Mouse (Mus musculus) hindbrain, embryonic 11.5 days (tissue): Measurements from ENCODE around the gene Aatk. TPM values are rescaled to one million over a fixed set of nuclear protein-coding genes. Genes with fewer than 3 reads are reported as not detected.

Source experiments
- ATAC-seq: fragments of 200-750 bp; cut with Nextera tagmentation; 2 replicates; pipeline ENCODE4 v1.8.0; 2017; ENCODE audit warnings: mild to moderate bottlenecking, moderate TSS enrichment, moderate library complexity; ENCODE audit not compliant: low FRiP score
- DNase-seq: peaks from one replicate; pipeline ENCODE4 v3.0.0-alpha.2; 2015; ENCODE audit warnings: low spot score
- H3K27ac ChIP-seq: fragments of 300-500 bp; sonication (generic); 2 replicates; pipeline ENCODE4 v1.5.1; 2014; ENCODE audit warnings: mild to moderate bottlenecking, low read depth, low read length
- H3K27me3 ChIP-seq: fragments of 300-500 bp; sonication (generic); 2 replicates; pipeline ENCODE4 v1.6.1; 2014; ENCODE audit warnings: mild to moderate bottlenecking, low read length, moderate library complexity, mixed read lengths; ENCODE audit not compliant: control insufficient read depth, insufficient read depth
- H3K36me3 ChIP-seq: fragments of 300-500 bp; sonication (generic); 2 replicates; pipeline ENCODE4 v1.6.1; 2014; ENCODE audit warnings: mild to moderate bottlenecking, low read length, moderate library complexity, mixed read lengths; ENCODE audit not compliant: control insufficient read depth, insufficient read depth
- H3K4me1 ChIP-seq: fragments of 300-500 bp; sonication (generic); replicated peaks from 2 replicates; pipeline ENCODE4 v1.6.1; 2014; ENCODE audit warnings: low read length, mixed read lengths; ENCODE audit not compliant: control insufficient read depth, insufficient read depth
- H3K4me2 ChIP-seq: fragments of 300-500 bp; sonication (generic); replicated peaks from 2 replicates; pipeline ENCODE4 v1.6.1; 2014; ENCODE audit warnings: mild to moderate bottlenecking, low read depth, low read length
- H3K4me3 ChIP-seq: fragments of 300-500 bp; sonication (generic); 2 replicates; pipeline ENCODE4 v1.5.1; 2014; ENCODE audit warnings: low read depth, low read length
- H3K9ac ChIP-seq: fragments of 300-500 bp; sonication (generic); 2 replicates; pipeline ENCODE4 v1.6.1; 2014; ENCODE audit warnings: low read depth, low read length
- H3K9me3 ChIP-seq: fragments of 300-500 bp; sonication (generic); 2 replicates; pipeline ENCODE4 v1.6.1; 2016; ENCODE audit warnings: low read length; ENCODE audit not compliant: control insufficient read depth
- WGBS: fragments of 180-500 bp; shearing (Covaris S2); extraction: QIAGEN DNeasy Blood & Tissue Kit; methylation state at CpG from one replicate; pipeline ENCODE4 v1.1.7; 2014; 5-methylcytosine and 5-hydroxymethylcytosine counted together
- polyA plus RNA-seq: library from polyadenylated mRNA; unstranded; fragments of >200 nt; fragmentation: Nextera tagmentation; extraction: Ambion mirVana; gene quantifications from 2 replicates; pipeline ENCODE4 v1.2.1, GENCODE M21; 2014

Gene Aatk
- polyA plus RNA-seq, 1 experiment from 2014 or later, result 1.9 TPM

DNA sequence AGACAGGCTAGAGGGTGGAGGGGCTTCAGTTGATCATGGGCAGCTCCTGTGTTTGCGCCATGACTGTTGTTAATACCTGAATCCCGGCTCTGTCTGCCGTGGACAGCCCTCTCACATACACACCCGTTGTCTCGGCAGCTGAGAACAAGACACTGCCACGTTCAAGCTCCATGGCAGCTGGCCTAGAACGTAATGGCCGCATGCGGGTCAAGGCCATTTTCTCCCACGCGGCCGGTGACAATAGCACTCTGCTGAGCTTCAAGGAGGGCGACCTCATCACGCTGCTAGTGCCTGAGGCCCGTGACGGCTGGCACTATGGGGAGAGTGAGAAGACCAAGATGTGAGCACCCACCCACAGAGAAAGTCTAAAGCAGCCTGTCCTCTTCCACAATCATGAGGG is 49.6 kb downstream of the Aatk start:
- Histone ChIP-seq H3K4me2 (no peak overlapping the region), H3K4me3 (no peak overlapping the region), H3K36me3 (no peaks in the 10 kb centered on the region), H3K27ac (no peak overlapping the region), H3K4me1 (no peaks in the 10 kb centered on the region), H3K9me3 (no peaks in the 10 kb centered on the region), H3K27me3 (no peaks in the 10 kb centered on the region), H3K9ac (no peak overlapping the region)
- 88% methylated on average over 16 of the region's 16 CpGs for whole genome bisulfite sequencing
- DNase-seq (no peak), ATAC-seq (no peak)

DNA sequence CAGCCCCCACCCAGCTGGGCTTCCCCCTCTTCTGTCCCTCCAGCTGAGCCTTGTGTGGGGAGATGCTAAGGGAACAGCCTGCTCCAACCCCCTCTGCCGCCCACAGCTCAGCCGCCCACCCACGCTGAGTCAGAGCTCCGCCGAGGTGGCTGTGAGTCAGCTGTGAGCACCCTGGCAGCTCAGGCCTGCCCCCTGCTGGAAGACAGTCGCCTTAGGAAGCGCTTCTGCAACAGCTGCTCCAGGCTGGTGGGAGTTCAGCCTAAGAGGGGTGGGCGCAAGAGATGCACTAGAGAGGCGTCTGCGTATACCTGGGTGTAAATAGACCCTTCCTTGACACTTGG is 55.7 kb downstream of the Aatk start:
- H3K27me3 ChIP-seq, result no peaks in the 10 kb centered on the region
- no peaks in the 10 kb centered on the region for H3K9me3 ChIP-seq
- peak; percentile 93 for DNase-seq
- peak overlapping the region; percentile 27; the same call in 1 of the 2 replicates for H3K9ac ChIP-seq
- no peak overlapping the region for H3K4me3 ChIP-seq
- H3K36me3 ChIP-seq, result no peaks in the 10 kb centered on the region
- 15% methylated on average over 10 of the region's 10 CpGs for WGBS
- no peak overlapping the region for H3K27ac ChIP-seq
- H3K4me1 ChIP-seq, result peaks cover 18% of the 10 kb centered on the region
- peak; percentile 56; the same call in 1 of the 2 replicates for ATAC-seq
- H3K4me2 ChIP-seq, result peak overlapping the region; percentile 17; the same call in 1 of the 2 replicates

DNA sequence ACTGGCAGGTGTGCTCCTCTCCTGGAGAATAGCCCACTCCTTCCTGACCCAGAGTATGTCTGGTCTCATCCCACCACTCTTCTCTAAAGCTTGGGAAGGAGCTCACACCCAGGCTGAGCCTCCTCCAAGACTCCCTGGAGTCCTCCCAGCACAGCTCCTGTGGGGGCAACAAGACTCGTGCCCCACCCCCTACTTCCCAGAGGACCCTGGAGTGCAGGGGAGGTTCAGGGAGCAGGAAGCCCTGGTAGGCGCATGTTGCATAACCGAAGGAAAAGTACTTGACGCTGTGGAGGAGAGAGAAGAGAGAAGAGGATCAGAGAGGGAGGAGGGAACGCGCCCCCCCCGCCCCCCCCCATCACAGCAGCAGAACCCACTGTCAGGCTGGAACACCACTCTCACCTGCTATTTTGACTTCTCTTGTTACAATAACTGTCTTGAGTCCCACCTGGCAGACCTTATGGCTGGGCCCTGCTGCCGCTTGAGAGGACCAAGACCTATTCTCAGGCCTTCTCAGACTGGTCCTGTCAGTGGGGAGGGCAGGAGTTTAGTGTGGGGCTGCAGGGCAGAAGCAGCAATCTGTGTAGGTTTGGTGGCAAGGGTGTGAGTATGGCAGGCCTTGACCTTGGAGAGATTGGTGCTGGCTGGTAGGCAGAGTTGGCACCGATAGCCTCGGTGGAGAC is 56.2 kb downstream of the Aatk start:
- Histone ChIP-seq H3K4me3 (no peak overlapping the region), H3K4me2 (peak overlapping the region; percentile 17; the same call in 1 of the 2 replicates), H3K4me1 (peaks cover 18% of the 10 kb centered on the region), H3K9ac (peak overlapping the region; percentile 27; the same call in 1 of the 2 replicates), H3K27me3 (no peaks in the 10 kb centered on the region), H3K36me3 (no peaks in the 10 kb centered on the region), H3K9me3 (no peaks in the 10 kb centered on the region), H3K27ac (no peak overlapping the region)
- DNase-seq (no peak), ATAC-seq (0 out of 2 replicates have a peak, but pooled peaks have one; percentile 23)
- 62% methylated on average over 10 of the region's 10 CpGs for WGBS

DNA sequence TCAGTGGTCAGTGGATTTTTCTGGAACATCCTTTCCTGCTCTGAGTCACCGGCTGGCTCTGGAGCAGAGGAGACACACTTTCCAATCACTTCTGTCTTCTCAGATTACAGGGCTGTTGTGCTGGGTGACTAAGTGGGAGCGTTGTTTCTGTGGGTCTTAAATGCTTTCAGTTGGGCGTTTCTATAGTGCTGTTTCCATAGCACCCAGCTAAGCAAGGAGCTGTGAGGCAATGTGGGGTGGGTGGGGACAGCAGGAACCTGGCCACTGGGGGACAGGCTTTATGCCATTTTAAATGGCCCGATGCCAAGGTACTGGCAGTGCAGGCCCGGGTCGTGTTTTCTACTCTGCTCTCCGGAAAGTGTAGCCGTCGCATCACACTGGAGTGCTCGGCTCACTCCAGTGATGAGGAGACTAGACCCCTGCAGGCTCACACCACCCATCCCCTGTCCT is 57.8 kb downstream of the Aatk start:
- Histone ChIP-seq H3K9ac (no peak overlapping the region), H3K36me3 (no peaks in the 10 kb centered on the region), H3K4me3 (no peak overlapping the region), H3K4me2 (no peak overlapping the region), H3K27ac (no peak overlapping the region), H3K27me3 (no peaks in the 10 kb centered on the region), H3K9me3 (no peaks in the 10 kb centered on the region), H3K4me1 (peaks cover 18% of the 10 kb centered on the region)
- ATAC-seq, result peak; percentile 46; the same call in 1 of the 2 replicates
- WGBS, result 42% methylated on average over 10 of the region's 10 CpGs
- peak; percentile 39 for DNase-seq

DNA sequence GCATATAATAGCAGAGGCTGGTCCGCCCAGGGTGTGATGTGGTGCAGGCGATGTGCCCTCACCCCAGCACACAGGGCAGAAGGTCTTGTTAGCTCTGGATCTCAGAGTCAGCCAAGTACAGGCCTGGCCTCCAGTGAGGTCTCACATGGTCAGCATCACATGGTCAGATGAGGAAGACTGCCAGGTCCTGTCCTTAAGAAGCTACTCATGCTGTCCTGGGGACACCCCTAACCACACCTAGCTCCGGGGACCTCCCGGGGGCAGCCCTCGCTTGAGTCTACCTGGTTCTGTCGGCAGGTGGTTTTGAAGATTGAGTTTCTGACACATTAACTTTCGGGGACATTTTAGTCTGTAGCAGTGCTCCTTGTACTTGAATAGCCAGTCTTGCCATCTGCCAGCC is 58.6 kb downstream of the Aatk start:
- Histone ChIP-seq H3K27ac (no peak overlapping the region), H3K9ac (no peak overlapping the region), H3K36me3 (no peaks in the 10 kb centered on the region), H3K27me3 (no peaks in the 10 kb centered on the region), H3K4me3 (no peak overlapping the region), H3K4me1 (peaks cover 18% of the 10 kb centered on the region), H3K4me2 (no peak overlapping the region), H3K9me3 (no peaks in the 10 kb centered on the region)
- WGBS, result 87% methylated on average over 7 of the region's 7 CpGs
- no peak for ATAC-seq
- DNase-seq, result no peak

DNA sequence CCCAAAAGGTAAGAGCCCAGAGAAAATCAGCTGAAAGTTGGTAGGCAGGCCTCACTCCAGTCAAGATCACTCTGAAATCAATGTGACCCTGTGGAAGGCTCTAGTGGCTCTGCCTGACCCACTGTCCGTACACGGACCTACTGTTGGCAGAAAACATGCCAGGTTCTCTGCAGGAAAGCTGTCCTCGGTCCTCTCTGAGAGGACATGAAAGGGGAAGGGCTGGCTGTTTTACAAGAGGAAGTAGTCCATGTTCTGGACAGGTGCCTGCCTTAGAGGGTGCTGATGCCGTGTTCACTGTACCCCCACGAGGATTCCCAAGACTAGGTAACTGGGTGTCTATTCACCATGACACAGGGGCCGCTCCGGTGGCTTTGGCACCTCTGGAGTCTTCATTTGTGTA is 59.1 kb downstream of the Aatk start:
- no peaks in the 10 kb centered on the region for H3K27me3 ChIP-seq
- DNase-seq (no peak), ATAC-seq (no peak)
- no peak overlapping the region for H3K4me2 ChIP-seq
- H3K9me3 ChIP-seq, result no peaks in the 10 kb centered on the region
- no peak overlapping the region for H3K9ac ChIP-seq
- H3K36me3 ChIP-seq, result no peaks in the 10 kb centered on the region
- WGBS, result 88% methylated on average over 7 of the region's 7 CpGs
- H3K27ac ChIP-seq, result no peak overlapping the region
- H3K4me1 ChIP-seq, result peaks cover 18% of the 10 kb centered on the region
- no peak overlapping the region for H3K4me3 ChIP-seq

DNA sequence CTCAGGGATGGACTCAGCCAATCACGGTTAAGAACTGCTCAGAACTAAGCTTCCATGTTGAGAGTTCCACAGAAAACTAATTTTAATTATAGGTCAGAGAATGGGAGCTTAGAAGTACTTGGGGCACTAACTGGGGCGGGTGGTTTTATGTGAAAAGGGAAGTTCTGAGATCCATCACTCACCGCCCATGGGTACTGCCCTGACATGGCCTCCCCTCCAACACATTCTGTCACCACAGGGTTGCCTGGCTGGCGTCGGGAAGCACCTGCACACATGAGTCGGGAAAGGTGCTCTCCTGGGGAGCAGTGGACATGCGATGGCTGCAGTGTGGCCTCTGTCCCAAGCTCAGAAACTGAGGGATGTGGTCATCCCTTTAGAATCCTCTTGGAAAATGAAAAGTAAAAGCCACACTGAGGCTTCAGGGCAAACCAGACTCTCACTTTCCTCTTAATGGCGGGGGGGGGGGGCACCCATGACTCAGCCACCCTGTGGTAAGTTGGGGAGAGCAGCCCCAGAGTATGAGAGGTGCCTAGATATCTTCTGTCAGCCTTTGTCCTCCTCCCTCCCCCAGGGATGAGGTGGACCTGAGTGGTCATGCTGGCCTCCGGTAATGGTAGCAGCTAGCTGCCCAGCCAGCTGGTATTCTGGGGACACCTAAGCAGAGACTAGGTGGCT is 60.1 kb downstream of the Aatk start:
- no peaks in the 10 kb centered on the region for H3K9me3 ChIP-seq
- peaks cover 18% of the 10 kb centered on the region for H3K4me1 ChIP-seq
- no peak overlapping the region for H3K27ac ChIP-seq
- DNase-seq (no peak), ATAC-seq (no peak)
- no peak overlapping the region for H3K9ac ChIP-seq
- H3K36me3 ChIP-seq, result no peaks in the 10 kb centered on the region
- 89% methylated on average over 9 of the region's 9 CpGs for WGBS
- H3K4me3 ChIP-seq, result no peak overlapping the region
- no peak overlapping the region for H3K4me2 ChIP-seq
- H3K27me3 ChIP-seq, result no peaks in the 10 kb centered on the region

DNA sequence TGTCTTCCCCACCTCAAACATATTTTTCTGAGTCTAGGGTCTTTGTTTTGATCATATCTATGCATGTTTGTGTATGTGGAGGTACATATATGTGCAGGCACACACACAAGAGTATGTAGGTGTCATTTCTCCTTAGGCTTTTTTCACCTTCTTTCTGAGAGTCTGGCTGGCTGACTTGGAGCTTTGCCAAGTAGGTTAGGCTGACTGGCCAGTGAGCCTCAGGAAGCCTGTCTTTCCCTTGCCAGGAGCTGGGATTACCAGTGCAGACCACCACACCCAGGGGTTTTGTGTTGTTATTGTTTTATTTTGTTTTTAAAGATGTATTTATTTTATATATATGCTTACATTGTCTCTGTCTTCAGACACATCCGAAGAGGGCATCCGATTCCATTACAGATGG is 63.8 kb downstream of the Aatk start:
- Histone ChIP-seq H3K9ac (no peak overlapping the region), H3K4me2 (no peak overlapping the region), H3K9me3 (no peaks in the 10 kb centered on the region), H3K27ac (no peak overlapping the region), H3K36me3 (no peaks in the 10 kb centered on the region), H3K4me3 (no peak overlapping the region), H3K4me1 (peaks cover 2% of the 10 kb centered on the region), H3K27me3 (no peaks in the 10 kb centered on the region)
- WGBS, result 100% methylated on average over 2 of the region's 2 CpGs
- DNase-seq (no peak), ATAC-seq (no peak)

DNA sequence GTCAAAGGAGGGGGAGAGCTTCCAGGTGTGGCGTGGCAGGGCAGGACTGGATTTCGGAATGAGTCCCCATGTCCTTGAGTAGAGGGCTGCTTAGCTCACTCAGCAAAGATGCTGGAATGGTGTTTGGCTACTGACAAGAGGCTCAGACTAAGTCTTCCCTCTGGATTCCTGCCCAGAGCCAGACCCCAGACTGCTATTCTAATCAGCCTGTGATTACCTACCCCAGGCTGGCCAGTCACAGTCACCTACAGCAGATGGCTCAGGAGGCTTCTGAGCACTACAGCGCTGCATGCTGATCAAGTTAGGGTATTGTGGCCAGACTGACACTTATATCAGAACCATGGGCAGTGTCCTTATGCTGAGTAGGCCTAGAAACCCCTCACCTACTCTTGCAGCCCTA is 64.7 kb downstream of the Aatk start:
- no peak for ATAC-seq
- WGBS, result 88% methylated on average over 3 of the region's 3 CpGs
- Histone ChIP-seq H3K36me3 (no peaks in the 10 kb centered on the region), H3K9ac (no peak overlapping the region), H3K4me1 (no peaks in the 10 kb centered on the region), H3K4me2 (no peak overlapping the region), H3K9me3 (no peaks in the 10 kb centered on the region), H3K4me3 (no peak overlapping the region), H3K27me3 (no peaks in the 10 kb centered on the region), H3K27ac (no peak overlapping the region)
- DNase-seq, result no peak
